Mouse (Mus musculus) kidney, adult 18-20 months (tissue): ENCODE data around the gene Atp2b4.
"Not testable (repeated sequence)": the region's sequence is repeated elsewhere in the genome, so short reads cannot be mapped to it uniquely, and the experiment has no call there.

ENCODE experiments used
- DNase-seq: peaks from one replicate; pipeline ENCODE4 v3.0.0; 2021

Atp2b4 gene

GRCm38 (mm10) chr1:133744609-133745008 lies 56.2 kb downstream of the Atp2b4 start:
- DNase-seq, result peak; percentile 31

DNA sequence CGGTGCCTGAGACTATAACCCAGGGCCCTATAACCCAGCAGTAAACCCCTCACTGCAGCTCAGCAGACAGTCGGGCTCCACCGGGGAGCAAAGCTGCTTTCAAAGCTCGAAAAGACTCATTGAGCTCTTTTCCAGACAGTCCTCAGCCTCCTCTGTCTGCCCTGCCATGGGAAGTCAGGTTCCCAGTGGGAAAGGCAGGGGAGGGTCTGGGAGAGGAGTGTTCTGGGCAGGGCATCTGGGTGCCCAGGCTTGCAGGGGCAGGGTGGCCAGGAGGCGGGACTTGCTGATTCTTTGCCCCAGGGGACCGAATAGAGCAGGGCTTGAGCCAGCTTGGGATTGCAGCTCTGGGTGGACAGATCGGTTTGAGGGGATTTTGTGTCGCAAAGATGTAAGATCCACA lies 58.3 kb downstream of the Atp2b4 start:
- no peak for DNase-seq

- peak; percentile 16 for DNase-seq
These were observed 58.9 kb downstream of the Atp2b4 start for GRCm38 (mm10) chr1:133741881-133742434.

- DNase-seq, result no peak
These were observed 59.7 kb downstream of the Atp2b4 start for GRCm38 (mm10) chr1:133741171-133741570.

- peak; percentile 8 for DNase-seq
These were observed 64.2 kb downstream of the Atp2b4 start for GRCm38 (mm10) chr1:133736664-133737063.

GRCm38 (mm10) chr1:133735995-133736652 lies 64.7 kb downstream of the Atp2b4 start:
- DNase-seq, result peak; percentile 60

- DNase-seq, result no peak
These were observed 68.0 kb downstream of the Atp2b4 start for GRCm38 (mm10) chr1:133732814-133733213.

DNA sequence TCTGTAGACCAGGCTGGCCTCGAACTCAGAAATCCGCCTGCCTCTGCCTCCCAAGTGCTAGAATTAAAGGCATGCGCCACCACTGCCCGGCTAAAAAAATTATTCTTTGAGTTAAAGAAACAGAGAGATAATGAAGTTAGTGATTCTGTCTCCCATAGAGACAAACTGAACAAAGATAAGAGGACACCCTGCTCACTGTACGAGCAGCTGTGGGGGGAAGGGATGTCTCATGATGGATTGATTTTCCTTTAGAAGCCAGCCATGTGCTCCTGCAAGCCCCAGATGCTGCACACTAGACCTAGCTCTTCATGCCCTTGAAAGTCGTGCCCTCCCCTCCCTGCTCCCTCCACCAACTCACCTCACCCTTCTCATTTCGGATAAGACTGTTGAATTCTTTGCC lies 72.5 kb downstream of the Atp2b4 start:
- DNase-seq, result no peak

DNA sequence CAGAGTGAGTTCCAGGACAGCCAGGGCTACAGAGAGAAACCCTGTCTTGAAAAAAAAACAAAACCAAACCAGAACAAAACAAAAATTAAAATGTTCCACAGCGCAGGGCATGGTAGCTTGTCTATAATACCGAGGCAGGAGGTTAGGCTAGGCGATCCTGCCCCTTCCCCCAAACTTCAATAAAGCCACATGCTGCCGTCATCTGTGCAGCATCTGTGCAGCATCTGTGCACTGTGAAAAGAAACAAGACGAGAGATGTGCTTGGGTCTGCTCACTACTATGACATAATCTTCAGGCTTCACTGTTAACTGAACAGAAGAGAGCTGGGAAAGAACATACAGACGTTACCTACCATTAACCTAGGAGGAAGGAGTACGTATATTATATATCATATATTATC lies 80.5 kb downstream of the Atp2b4 start:
- DNase-seq, result no peak

- DNase-seq, result no peak
These were observed 82.1 kb downstream of the Atp2b4 start for GRCm38 (mm10) chr1:133718786-133719185.

- no peak for DNase-seq
These were observed 82.5 kb downstream of the Atp2b4 start for GRCm38 (mm10) chr1:133718296-133718695.

- DNase-seq, result peak; percentile 63
These were observed 84.4 kb downstream of the Atp2b4 start for GRCm38 (mm10) chr1:133716464-133716863.

GRCm38 (mm10) chr1:133715191-133715590 lies 85.7 kb downstream of the Atp2b4 start:
- DNase-seq, result peak; percentile 29

DNA sequence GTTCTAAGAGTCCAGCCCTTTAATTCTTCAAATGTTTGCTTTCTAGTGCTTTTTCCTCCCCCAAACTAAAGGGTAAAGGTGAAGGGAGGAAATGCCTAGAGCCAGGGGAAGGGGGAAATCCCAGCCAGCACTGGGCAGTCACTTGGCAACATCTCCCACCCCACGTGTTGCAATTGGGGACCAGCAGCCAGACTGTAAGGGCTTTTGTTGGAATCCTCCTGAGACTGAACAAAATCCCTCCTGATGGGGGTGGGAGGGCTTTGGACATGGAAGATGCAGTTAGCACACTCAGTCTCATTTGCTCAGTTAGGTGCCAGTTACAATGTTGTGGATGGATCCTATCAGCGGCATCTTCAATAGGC lies 87.9 kb downstream of the Atp2b4 start:
- no peak for DNase-seq

DNA sequence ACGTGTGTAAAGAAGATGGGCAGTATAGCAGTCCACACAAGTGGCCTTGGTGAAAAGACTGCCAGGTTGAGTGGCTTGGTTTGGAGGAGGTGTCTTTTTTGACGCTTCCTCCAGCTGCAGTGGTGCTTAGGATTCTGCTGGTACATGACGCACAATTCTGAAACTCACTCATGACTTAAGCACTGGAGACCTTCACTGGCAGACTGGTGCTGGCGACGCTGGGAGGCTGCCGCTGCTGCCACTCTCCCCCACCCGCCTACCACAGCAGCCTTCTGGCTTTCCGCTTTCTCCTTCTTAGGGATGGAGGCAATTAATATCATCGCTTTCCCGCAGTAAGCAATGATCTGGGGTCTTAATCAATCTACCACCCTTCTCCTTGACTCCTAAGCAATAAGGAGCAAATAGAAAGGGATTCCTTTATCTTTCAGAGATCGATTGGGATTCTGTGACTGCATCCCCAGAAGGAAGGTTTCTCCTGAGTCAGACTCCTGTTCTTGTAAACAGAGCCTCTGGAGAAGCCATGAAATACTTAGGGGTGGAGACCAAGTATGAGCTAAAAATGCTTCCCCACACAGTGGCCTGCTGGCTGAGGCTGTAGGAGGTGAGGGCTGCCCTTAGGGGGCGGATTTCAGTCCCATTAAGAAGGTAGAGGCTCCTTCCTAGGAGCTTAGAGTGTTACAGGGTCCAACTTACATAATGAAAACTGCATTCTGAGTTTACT lies 88.4 kb downstream of the Atp2b4 start:
- no peak for DNase-seq

DNA sequence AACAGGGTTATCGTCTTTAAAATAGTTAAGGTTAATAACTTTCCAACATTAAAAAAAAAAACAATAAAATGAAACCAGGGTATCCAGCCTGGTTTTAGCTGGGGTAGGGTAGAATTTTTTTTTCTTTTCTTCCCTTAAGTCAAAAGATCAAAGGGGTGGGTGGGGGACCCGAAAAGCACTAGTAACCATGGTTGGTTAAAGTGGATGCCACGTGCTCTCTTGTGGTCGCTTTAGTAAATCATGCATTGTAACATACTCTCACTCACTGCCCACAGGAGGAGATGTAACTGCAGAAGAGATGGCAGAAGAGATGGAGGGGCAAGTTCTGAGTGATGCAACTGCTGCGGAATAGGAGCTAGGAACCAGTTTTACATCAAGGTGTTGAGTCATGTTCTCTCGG lies 89.5 kb downstream of the Atp2b4 start:
- no peak for DNase-seq

DNA sequence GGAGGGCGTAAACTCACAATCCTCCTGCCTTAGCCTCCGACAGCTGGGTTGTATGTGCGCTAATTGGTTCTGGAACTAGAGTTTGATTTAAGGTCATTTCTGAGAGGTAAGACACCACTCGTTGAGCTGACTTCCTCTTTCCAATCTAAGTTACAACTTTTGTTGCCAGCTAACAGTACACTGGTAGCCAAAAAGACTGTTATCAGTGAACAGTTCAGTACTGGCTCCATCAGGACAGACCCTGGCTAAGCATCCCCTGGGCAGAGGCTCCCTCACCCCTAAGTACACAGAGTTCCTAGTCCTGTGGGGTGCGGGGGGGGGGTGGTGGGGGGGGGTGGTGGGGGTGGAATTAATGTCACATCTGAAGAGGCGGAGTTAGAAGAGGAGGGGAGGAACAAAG lies 89.9 kb downstream of the Atp2b4 start:
- no peak for DNase-seq

DNA sequence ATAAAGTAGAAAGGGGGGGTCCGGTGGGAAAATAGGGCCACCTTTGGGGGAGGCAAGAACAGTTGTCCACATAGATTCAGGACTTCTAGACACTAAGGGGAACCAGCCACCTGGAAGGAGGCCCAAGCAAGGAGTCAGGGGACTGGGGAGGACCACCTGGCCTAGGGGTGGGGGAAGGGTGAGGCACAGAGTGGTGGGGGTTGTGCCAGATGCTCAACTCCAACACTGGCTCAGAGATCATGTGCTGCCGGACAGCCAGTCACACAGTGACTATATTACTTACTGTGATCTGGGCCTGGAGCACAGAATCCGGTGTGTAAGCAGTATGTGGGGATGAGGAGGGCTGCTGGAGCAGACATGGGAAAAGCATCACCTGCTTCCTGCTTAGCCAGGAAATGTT lies 91.5 kb downstream of the Atp2b4 start:
- DNase-seq, result no peak

DNA sequence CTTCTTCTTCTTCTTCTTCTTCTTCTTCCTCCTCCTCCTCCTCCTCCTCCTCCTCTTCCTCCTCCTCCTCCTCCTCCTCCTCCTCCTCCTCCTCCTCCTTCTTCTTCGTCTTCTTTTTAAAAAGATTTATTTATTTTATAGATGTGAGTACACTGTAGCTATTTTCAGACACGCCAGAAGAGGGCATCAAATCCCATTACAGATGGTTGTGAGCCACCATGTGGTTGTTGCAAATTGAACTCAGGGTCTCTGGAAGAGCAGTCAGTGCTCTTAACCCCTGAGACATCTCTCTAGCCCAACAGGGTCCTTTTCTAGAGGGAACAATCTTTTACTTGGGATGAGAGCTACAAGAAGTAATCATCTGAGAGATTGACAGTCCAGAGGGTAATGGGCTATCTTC lies 99.0 kb downstream of the Atp2b4 start:
- not testable (repeated sequence) for DNase-seq

GRCm38 (mm10) chr1:133697935-133698620 lies 102.8 kb downstream of the Atp2b4 start:
- DNase-seq, result no peak

- peak; percentile 85 for DNase-seq
These were observed 104.9 kb downstream of the Atp2b4 start for GRCm38 (mm10) chr1:133695901-133696300.

DNA sequence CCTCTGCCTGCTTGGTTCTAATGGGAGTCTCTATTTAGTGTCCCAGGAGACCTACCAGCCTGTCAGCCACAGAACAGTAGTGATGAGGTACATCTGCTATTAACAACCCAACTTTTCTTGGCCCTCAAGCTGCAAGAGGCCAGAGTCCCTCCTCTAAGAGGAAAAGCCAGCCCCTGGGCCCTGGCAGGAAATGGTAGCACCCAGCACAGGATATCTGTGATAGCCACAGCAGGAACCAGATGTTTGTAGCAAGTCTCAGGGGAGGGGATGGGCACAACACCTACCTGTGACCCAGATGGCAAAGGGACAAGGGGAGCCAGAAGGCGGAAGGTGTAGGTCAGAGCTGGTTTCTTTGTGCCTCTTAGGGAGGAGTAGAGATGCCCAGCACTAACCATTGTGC lies 106.0 kb downstream of the Atp2b4 start:
- DNase-seq, result no peak

GRCm38 (mm10) chr1:133694301-133694700 lies 106.5 kb downstream of the Atp2b4 start:
- DNase-seq, result no peak
